Mouse (Mus musculus): ENCODE data around the gene Caly. TPM values are rescaled to one million over a fixed set of nuclear protein-coding genes. Genes with fewer than 3 reads are reported as not detected.
A peak's percentile ranks its signal among the peaks of the same experiment; 100 is the strongest.

Gene Caly
- total RNA-seq, 4 experiments from 2014 or later, result 5.8 to 13.8 (median 11.0) TPM

DNA sequence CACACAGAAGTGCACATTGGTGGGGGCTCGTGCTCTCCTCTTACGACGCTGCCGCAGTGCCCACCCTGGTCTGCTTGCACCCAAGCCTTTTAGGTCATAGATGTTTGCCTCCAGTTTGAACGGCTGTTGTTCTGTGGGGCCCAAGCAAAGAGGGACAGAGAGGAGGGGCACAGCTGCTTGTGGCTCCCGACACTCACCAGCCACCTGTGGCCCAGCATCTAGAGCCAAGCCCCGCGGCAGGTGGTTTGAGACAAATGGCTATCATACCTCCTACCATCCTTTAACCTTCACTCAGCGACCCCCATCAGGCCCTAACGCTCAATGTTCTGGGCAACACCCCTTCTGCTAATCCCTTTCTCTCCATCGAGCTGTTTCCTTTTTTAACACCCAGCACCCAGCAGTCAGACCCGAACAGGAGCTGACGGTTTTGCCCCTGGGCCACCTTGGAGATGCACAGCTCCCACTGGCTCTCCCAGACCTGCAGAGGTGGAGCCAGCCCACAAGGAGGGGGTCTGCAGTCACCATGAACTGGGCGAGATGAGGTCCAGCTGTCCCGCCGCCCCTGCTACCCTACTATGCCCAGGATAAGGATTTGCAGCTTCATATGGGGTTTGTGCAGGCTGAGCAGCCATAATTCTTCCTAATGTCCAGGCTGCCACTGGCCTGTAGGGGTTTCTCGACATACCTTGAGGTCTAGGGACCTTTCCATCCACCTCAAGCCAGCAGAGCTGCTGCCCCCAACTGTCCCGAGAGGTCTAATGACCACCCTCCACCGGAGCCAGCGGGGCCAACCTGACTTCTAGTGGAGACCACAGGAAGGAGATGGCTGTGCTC lies 723 bp downstream of the Caly start:
- DNase-seq, result no peak

DNA sequence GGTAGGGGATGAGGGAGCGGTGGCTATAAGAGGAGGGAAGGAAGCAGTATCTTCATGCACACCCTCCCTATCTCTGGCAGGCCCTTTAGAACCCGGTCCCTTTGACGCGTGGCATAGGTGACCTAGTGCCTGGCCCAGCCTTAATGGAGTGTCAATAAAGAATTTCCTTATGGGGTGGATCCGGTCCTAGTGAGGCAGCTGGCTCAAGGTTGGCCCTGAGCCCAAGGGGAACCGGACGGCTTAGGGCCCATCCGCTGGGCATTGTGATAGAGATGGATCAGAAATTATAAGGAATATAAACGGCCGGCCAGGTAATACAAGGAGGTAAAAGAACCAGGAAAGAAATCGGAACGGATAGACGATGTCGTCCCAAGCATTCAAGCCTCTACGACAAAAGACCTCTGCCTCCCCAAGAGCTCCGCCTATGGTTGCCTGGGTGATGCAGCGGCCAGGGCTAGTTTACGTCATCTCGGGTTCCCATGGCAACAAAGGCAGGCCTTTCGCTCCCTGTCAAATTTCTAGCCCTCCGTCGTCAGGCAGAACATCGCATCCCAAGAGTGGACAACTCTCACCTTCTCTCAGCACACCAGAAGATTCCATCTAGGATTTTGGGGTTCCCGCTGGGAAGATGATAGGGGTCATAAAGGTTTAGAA lies 1.7 kb downstream of the Caly start:
- DNase-seq, result peak; percentile 85

DNA sequence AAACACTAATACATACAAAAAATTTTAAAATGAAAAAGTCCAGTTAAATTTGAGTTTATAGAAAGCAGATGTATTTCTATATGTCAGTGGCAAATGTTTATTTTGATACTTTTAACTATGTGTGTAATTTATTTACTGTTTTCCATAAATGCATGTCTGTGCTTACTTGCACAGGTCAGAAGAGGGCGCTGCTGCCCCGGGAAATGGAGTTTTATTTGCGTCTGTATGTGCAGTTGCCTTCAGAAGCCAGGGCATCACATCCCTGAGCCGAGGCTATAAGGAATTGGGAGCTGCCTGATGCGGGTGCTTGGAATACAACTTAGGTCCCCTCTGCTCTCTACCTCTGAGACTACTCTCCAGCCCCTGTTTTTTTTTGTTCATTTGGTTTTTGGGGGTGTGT lies 3.6 kb downstream of the Caly start:
- peak; percentile 50 for DNase-seq

DNA sequence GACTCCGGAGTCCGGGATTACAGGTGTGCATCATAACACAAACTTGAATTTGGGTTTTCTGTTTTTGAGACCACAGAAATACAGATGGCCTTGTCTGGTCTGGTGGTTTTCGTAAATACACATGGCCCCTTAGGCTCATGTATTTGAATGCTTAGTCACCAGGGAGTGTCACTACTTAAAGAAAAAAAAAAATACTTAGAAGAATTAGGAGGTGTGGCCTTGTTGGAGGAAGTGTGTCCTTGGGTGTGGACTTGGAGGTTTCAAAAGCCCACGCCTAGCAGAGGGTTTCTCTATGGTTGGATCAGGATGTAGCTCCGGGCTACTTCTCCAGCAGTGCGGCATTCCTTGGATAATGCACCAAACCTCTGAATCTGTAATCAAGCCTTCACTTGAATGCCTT lies 4.7 kb downstream of the Caly start:
- DNase-seq, result no peak

DNA sequence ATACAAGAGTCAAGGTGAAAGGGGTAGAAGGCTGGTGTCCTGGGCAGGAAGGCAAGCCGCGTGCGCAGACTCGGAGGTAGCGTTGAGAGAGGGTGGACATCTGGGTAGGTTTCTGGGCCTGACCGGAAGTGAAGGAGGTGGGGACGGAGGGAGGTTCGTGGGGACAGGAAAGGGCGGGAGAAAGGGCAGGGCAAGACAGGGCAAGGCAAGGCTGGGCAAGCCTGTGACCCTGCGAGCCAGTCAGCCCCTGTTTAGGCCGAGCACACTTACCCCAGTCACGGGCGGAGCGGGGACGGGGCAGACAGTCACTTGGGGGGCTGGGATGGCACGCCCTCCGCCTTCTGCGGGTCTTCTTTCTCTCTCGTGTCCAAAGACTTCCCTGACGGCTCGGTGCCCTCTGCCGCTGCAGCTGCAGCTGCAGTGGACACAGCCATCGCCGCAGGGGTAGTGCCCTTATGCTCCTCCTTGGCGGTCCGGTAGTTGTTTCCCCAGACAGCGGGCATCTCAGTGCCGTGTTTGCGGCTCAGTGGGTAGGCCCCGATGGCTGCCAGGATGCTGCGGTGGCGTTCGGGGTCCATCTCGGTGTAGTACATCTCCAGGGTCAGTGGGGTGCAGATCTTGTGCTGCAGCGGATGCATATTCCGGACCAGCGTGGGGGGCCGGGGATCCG lies 12.2 kb downstream of the Caly start:
- no peak for DNase-seq

DNA sequence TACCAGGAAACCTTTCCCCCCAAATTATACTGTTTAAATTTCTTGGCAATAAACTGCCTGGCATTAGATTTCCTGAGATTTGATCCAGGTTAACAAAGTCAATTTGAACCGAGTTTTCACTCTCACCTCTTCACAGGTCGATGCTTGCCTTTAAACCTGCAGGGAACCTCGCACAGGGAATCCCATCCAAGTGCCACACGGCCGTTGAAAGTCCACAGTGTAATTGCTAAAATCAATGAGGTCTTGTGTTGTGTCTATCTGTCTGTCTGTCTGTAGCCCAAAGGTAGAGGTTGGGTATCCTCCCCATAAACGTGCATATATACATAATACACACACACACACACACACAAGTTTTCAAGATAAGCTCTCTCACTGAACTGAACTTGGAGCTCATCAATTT lies 15.0 kb downstream of the Caly start:
- DNase-seq, result no peak

DNA sequence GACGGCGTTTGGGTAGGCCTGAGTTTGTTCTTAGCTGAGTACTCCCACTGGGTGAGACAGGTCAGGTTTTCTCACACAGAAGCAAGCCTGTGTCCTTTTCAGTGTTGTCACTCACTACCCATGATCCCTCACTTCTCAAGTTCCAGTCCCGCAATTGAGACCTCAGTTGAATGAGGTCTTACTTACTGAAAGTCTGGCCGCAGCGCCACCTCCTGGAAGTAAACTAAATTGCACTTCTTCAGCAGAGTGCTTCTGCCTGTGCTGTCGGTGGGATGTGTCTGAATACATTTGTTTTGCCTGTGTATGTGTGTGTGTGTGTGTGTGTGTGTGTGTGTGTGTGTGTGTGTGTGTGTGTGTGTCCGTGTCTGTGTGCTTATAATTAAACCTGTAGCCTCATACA lies 19.3 kb downstream of the Caly start:
- DNase-seq, result peak; percentile 27

DNA sequence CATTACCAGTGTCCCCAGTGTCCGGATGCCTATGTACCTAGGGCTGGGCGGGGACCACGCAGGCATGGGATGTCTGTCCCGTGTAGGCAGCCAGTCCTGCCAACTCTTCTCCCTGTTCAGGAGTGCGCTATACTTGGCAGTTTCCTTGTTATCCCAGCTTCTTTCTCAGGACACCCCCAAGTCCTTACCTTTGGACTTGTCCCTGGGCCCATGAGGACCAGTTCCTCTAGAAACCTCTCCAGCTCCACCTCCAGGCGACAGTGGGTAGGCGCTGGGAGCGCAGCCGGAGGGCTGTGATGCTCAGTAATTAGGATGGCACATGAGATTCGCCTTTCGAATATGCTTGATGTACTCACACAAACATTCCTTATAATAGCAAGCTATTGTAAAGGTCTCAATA lies 20.0 kb downstream of the Caly start:
- DNase-seq, result no peak

DNA sequence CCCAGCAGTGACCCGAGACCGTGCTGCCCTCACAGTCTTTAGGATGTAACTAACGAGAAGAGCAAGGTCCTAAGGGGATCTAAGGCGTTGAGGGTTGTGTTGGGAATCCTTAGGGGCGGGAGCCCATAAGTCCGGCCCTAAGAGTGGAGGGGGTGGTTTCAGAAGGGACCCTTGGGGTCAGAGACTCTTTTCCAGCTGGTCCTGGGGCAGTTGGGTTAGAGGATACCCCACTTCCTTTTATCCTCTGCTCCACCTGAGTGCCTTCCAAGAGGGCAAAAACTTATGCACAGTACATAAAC lies 20.6 kb downstream of the Caly start:
- no peak for DNase-seq

DNA sequence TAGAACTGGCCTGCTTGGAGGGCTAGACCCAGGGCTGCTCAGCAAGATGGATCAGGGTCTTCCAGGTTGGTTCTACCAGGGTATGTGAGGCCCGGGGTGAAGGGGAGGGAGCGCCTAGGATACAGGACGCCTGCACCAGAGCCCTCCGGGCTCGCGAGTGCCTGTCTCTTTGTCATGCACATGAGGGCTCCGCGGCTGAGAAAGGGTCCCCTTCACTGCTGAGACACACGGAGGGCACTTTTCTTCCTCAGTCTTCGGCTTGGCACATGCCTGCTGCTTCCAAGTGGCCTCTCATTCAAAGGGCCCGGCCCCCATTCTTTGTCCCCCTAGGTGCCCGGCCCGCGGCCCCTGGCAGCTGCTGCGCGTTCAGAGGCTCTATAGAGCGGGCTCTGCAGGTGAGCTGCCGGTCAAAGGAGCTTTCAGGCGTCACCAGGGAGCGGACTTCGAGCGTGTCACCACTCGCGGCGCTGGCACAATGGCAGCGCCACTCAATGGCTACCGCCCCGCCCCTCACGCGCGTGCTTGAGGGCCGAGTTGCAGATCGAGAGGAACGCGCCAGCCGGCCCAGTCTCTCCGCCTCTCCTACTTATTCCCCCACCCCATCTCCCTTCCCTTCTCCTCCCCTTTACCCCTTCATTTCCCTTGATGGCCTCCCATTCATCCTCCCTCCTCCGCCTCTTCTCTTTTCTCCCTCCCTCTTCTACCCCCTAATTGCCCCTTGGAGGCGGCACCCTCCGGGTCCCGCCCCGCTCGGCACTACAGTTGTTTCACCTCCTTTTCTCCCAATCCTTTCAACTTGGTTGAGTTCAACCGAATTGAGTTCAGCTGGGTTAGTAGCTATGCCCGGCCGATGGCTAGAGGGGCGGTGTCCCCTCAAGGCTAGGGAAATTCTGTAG lies 21.2 kb downstream of the Caly start:
- no peak for DNase-seq

DNA sequence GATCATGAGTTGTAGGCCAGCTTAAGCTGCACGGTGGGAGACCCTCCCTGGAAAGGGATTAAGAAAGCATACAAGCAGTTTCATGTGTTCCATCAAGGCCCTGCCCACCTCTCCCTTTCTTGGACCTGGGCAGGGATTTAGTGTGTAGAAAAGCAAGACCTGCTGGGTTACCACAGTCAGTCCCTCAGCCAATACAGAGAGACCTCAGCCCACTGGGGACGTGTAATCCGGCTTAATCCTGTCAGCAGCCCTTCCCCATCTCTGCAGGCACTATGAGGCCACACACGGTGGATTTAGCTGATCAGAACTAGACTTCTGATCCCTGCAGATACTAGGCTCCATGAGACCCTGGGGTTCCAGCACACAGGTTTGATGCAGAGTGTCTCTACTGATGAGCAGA lies 22.7 kb downstream of the Caly start:
- DNase-seq, result no peak

DNA sequence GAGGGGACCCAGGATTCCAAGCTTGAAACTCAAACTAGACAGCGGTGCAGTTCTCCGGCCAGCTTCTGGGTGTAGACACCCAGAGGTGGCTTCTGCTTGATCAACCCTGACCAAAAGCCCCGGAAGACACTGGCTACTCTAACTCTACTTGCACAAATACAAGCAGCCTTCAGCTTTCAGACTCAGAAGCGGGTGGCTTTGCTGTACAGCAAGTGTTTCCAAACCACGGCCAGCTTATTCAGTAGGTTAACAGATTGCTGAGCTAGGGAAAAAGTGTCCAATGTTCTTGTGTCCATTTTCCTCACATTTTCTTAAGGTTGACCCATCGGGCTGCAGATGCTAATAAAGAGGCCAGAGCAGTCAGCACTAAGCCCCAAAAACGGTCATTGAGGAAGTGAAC lies 23.8 kb downstream of the Caly start:
- no peak for DNase-seq

DNA sequence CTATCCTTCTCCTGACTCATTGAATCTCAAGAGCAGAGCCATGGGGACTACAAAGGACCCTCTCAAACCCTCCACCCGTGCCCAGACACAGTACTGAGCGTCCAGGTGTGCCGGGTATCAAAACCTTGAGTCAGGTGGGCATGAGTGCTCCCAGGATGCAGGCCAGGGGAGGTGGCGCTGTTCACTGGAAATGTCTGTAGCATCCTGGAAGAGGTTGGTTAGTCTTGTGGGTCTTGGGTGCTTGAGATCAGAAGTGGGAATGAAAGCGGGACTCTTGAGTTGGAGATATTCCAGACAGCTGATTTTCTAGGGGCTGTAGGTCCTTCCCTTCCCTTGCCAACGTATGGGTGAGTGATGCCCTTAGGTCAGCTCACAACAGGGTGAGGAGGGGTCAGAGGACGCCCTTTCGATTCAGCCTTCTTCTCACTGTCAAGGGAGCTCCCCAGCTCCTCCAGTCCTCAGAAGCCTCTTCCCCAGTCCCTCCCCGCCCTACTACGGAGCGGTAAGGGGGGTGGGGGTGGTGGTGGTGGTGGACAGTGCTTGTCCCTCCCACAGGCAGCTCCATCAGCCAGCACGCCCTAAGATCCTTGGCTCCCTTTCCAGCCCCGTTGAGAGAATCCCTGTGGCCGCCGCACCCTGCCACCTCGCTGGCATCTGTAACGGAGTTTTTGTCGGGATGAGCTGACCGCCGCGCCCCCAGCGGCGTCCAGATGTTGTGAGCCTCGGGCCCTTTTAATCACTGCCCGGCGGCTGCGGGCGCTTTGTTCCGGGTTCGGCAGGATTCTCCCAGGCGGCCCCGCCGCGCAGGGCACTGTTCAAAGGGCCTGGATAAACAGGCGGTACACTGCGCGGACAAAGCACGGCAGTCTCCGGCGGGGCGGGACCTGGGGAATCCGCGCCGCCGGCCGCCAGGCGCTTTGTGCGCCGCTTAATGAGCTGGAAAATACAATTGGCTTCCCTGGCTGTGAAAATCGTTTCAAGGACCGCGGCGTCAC lies 24.6 kb downstream of the Caly start:
- DNase-seq, result no peak

DNA sequence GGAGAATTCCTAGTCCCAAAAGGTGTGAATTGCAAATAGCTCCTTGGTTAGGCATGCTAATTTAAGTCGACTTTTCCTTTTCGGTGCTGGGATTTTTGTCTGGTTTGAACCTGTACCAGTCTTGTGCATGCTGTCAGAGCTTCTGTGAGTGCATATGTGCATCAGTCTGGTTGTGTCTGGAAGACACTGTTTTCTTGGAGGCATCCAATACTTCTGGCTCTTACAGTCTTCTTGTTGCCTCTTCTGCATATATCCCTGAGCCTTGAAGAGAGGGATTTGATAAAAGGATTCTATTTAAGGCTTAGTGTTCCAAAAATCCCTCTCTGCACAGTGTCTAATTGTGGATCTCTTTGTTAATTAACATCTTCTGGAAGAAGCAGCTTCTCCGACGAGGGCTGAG lies 28.2 kb downstream of the Caly start:
- no peak for DNase-seq

DNA sequence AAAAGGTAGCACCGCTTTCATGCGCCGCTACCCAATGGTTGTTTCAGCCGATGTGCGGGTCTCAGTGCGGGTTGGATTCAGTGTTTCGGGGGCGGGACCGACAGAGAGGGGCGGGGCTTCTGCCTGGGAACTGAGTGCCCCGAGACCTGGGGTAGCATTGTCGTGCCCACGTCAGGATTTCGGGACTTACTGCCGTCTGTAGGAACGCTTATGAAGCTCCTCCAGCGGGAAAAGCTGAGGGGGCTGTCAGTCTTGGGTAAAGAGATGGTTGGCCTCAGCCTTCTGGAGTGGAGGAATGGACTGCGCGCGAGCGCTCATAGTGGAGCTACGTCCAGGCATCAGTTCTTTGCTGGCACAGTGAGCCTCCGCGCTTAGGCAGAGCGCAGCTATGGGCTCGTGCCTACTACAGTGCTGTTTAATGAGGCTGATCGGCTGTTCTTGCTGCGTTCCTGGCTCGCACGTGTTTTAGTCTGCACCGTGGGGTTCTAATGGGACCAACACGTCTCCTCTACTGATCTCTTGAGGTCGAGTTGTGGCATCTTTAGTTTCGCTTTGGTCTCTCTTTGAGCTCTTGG lies 33.1 kb downstream of the Caly start:
- no peak for DNase-seq

DNA sequence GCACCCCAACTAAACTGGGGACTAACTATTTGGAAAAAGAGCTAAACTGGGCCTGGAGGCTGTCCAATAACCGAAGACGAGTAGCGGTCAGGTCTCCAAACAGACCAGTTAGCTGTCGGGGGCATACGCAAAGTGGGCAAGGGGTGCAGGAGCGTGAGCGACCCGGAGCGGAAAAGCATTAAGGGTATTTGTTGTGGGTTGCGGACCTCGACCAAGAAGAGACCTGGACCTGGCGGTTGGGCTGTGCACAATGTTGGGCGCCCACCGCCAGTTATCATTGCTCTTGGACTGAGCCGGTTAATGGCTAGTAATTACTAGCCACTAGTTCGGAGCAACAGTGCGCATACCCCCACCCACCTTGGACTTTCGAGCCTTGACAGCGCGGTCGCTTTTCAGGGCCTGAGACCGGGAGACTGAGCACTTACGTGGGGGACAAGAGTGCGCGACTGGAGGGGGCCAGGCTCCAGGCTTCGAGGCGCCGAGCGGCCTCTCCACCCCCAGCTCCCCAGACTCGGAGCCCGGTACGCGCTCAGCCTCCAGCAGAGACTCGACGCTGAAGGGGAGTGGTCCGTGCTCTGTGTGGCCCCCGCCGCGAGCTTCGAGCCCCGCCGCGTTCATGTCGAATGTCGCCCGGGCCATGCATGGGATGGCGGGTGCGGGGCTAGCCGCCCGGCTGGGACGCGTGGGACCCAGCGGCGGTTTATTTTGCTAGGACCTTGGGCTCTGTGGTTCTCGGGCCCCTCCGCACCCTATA lies 33.8 kb downstream of the Caly start, which contains the start of gene Msx3:
Gene Msx3 (minus strand): TSS at position 729 of the 754 bp plus-strand sequence.
- no peak for DNase-seq

DNA sequence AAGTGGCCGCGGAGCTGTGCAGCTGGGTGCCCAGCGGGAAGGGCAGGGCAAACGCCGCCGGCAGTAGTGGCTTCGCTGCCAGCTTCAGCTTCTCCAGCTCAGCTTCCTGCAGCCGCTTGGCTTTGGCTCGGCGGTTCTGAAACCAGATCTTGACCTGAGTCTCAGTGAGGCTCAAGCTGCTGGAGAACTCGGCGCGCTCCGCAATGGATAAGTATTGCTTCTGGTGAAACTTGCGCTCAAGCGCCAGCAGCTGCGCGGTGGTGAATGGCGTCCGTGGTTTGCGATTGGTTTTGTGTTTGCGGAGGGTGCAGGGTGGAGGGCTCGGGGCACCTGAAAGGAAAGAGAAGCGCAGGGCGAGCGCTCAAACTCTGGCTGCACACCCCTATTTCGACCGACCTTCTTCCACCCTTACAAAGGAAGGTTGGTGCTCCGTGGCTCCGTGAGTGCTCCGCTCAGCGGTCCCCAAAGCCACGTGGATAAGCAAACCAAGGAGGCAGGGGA lies 34.5 kb downstream of the Caly start:
- DNase-seq, result no peak

DNA sequence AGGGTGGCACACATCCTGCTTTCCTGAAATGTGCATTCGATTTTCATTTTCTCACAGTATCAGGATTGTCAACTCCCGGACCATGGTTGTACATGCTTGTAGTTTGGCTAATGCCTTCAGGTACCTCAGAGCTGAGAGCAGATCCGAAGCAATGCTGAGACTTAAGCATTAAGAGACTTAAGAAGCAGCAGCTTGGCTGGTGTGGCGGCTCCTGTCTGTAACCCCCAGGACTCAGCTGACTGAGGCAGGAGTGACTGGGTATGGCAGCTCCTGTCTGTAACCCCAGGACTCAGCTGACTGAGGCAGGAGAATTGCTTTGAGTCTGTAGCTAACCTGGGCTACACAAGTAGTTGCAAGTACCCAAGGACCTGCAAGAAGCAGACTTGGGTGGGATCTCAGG lies 36.8 kb downstream of the Caly start:
- DNase-seq, result no peak

DNA sequence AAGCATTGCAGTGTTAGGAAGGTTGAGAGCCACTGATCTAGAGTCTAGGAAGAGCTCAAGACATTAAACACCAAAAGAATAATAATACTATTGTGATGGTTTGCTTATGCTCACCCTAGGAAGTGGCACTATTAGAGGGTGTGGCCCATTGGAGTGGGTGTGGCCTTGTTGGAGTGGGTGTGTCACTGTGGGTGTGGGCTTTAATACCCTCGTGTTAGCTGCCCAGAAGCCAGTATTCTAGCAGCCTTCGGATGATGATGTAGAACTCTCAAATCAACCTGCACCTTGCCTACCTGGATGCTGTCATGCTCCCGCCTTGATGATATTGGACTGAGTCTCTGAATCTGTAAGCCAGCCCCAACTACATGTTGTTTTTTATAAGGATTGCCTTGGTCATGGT lies 39.6 kb downstream of the Caly start:
- no peak for DNase-seq

DNA sequence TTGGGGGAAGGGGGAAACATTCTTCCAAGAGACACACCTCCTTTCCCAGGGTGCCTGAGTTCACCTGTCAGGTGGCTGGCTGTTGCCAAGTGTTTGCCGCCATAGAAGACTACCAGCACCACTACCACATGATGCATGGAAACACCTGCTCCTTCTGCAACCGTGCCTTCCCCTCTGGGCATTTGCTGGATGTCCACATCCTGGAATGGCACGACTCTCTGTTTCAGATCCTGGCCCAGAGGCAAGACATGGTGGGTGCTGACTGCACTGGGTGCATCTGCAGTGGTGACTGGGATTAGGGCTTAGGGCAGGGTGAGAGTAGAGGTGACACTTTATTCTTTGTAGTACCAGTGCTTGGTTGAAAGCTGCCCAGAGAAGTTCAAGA lies 45.2 kb downstream of the Caly start:
- no peak for DNase-seq

Measured in adrenal gland, adult 8-10 months (tissue).